Mouse (Mus musculus) brain, embryonic 14.5 days (tissue): ENCODE data around the gene H2al2a.

ENCODE experiments used
- CTCF ChIP-seq: fragments of 200-500 bp; IDR thresholded peaks from 2 replicates; pipeline ENCODE4 v1.5.1; 2012; ENCODE audit warnings: inconsistent platforms, mild to moderate bottlenecking, moderate library complexity, borderline replicate concordance; ENCODE audit not compliant: insufficient read depth, insufficient read length; ENCODE audit errors: extremely low read depth
- POLR2A ChIP-seq: fragments of 200-500 bp; IDR thresholded peaks from 2 replicates; pipeline ENCODE4 v1.6.1; 2012; ENCODE audit warnings: mild to moderate bottlenecking, inconsistent platforms, borderline replicate concordance; ENCODE audit not compliant: poor library complexity, insufficient read depth, insufficient read length, severe bottlenecking; ENCODE audit errors: extremely low read depth

- TF ChIP-seq POLR2A (peak; percentile 74; the same call in 1 of the 2 replicates), CTCF (peak; percentile 93)
Observed at GRCm38 (mm10) chr2:18027448-18028139, 30.8 kb upstream of the H2al2a start.
